21 mouse cellular contexts compared by ENCODE assay signal in the genomic region with DNA sequence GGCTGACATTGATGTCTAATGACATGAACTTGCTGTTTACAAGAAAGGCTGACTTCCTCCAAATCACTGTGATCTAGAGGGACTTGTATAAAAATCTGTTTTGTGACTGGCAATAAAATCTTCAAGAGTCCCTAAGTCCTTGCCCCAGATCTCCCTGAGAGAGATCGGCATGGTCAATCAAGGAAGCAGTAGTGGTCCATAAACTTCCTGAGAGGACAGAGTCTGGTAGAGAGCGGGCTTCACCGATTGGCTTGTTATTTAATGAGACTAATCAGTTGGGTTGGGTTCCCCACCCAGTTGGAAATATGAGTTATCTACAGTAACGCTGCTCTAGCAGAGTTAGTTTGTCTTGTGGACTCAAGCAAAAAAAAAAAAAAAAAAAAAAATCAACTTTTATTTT.
"Had no signal": no experiment of that assay in that cellular context is flagged by ENCODE, and none has a peak within 500 bp of the region (broad histone marks: within the 10 kb centered on the region; RNA-seq: fewer than 3 reads in every experiment).

No protein-coding gene starts in this region.

- H3K27ac ChIP-seq: heart, embryonic 10.5 days; hindbrain, embryonic 13.5 days; hindbrain, embryonic 15.5 days; hindbrain, postnatal 0 days; limb, embryonic 13.5 days; limb, embryonic 15.5 days; liver, embryonic 12.5 days; liver, embryonic 14.5 days had no signal

- H3K36me3 ChIP-seq: heart, embryonic 10.5 days; limb, embryonic 13.5 days; limb, embryonic 15.5 days; liver, embryonic 12.5 days had no signal

- H3K4me3 ChIP-seq: heart, embryonic 10.5 days; heart, embryonic 12.5 days; hindbrain, embryonic 13.5 days; hindbrain, embryonic 15.5 days; limb, embryonic 13.5 days; limb, embryonic 15.5 days; liver, embryonic 12.5 days had no signal

- H3K9ac ChIP-seq: forebrain, postnatal 0 days; heart, embryonic 12.5 days; hindbrain, embryonic 13.5 days; hindbrain, embryonic 15.5 days; limb, embryonic 13.5 days; limb, embryonic 15.5 days; liver, embryonic 12.5 days; liver, embryonic 14.5 days had no signal

- H3K27me3 ChIP-seq: heart, embryonic 12.5 days; hindbrain, embryonic 13.5 days; hindbrain, embryonic 15.5 days; limb, embryonic 15.5 days; liver, embryonic 12.5 days had no signal

- ATAC-seq: forebrain, postnatal 0 days; hindbrain, postnatal 0 days; liver, embryonic 12.5 days had no signal

- DNase-seq: forebrain, postnatal 0 days; gastrocnemius, postnatal 14 days; gastrocnemius, postnatal 36 days; heart, adult 18-20 months; heart, postnatal 14 days; heart, postnatal 36 days; kidney, adult 2 months; kidney, postnatal 14 days; kidney, postnatal 4 days; layer of hippocampus, adult 9-11 months; layer of hippocampus, postnatal 36 days; left cerebral cortex, postnatal 4 days had no signal

- H3K4me1 ChIP-seq: hindbrain, embryonic 13.5 days; hindbrain, embryonic 15.5 days; limb, embryonic 13.5 days; limb, embryonic 15.5 days; liver, embryonic 12.5 days had no signal

- H3K9me3 ChIP-seq: heart, embryonic 10.5 days; heart, embryonic 12.5 days; hindbrain, embryonic 13.5 days; hindbrain, embryonic 15.5 days; limb, embryonic 13.5 days; limb, embryonic 15.5 days; liver, embryonic 12.5 days had no signal

- H3K4me2 ChIP-seq: heart, embryonic 12.5 days; hindbrain, embryonic 13.5 days; hindbrain, embryonic 15.5 days; limb, embryonic 13.5 days; limb, embryonic 15.5 days; liver, embryonic 12.5 days had no signal
